In the genomic region with DNA sequence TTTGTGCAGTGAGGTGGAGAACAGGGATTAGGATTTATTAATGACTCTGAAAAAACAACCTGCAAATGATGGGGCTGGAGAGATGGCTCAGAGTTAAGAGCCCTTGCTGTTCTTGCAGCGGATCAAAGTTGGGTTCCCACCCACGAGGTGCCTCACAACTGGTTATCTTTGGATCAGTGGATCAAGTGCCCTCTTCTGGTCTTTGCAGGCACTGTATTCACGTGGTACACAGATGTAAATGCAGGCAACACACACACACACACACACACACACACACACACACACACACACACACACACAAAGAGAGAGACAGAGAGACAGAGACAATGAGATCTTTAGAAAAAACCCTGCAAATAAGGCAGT, we compare ENCODE assay signal across 1 mouse cellular context.
TF ChIP-seq lines count a peak whose summit lies in the region.

No protein-coding gene starts in this region.

TF ChIP-seq in ES-E14, 5 proteins besides CTCF, POLR2A, EP300 and RAD21 (continued from another document):
- TF ChIP-seq ZNF384 (IDR thresholded peaks at IDR 0.05; ENCODE audit: low read depth, low read length): no peak
TF ChIP-seq in ES-E14: peak in this region for 1.
